Mouse (Mus musculus): ENCODE results near the gene Gsg1l.

Gene Gsg1l

DNA sequence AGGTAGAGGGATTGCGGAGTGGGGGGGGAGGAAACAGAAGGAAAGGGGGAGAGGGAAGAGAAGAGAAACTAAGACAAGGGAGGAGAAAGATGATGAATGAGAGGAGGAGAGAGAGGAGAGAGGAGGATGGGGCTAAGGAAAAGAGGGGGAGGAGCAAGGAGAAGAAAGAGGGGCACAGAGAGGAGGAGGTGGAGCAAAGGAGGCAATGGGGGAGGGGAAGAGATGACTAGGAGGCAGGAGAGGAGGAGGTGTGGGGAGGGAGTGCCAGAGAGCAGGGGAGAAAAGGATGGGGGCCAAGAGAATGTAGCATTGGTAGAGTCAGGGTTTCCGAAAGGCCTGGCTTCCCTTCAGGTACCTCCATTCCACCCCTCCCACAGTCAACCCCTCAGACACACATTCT lies 147.9 kb downstream of the Gsg1l start:
- DNase-seq (ENCODE audit: low read depth) = no peak

DNA sequence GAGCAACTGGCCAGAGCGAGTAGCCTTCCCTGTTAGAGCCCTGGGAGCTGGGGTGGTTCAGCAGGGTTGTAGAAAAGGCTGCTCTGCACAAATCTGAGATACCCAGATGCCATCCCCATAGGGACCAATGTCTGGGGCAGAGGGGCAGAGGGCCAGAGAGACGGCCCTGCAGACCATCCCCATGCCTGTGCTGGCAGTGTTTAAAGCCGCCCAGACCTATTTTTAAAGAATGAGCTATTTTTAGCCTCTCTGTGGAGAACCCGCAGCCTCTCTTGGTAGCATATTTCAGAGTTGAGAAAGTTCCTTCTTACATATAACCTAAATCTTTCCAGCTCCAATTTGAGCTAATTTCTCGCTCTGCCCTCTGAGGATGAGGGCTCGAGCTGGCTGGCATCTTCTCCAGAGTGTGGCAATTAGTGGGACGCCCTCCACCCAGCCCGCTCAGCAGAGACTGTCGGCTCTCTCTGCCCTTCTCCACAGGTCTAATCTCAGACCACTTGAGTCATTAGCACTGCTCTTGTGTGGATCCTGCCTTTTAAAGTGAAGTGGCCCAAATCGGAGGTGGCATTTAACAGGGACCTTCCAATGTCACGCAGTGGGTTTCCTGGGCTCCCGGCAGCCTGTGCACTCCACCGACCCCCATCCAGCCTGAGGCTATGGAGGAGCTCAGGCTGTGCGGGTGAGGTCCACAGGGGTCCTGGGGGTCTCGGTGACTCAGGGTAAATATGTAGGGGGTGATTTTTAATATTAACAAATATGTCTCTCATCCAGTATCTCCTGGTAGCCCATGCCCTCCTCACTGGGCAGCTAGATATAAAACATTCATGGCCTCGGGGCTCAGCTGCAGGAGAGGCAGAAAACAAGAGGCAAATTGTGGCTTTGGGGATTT lies 148.6 kb downstream of the Gsg1l start:
- DNase-seq (ENCODE audit: low read depth) = no peak

DNA sequence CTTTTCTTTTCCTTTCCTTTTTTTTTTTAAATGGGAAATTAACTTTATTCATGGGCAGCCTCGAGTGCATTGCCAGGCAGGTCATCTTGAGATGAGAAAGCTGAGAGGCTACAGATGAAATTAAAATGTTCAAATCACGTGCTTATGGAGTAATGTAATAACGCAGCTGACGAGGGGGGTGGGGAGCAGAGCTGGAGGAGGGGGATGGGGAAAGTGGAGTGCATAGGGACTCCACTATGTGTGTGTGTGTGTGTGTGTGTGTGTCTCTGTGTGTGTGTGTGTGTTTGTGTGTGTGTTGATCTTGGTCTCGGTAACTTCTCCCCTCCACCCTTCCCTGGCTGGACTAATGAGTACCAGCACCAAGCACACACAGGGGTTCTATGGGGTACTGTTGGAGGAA lies 150.6 kb downstream of the Gsg1l start:
- no peak for DNase-seq (ENCODE audit: low read depth)

DNA sequence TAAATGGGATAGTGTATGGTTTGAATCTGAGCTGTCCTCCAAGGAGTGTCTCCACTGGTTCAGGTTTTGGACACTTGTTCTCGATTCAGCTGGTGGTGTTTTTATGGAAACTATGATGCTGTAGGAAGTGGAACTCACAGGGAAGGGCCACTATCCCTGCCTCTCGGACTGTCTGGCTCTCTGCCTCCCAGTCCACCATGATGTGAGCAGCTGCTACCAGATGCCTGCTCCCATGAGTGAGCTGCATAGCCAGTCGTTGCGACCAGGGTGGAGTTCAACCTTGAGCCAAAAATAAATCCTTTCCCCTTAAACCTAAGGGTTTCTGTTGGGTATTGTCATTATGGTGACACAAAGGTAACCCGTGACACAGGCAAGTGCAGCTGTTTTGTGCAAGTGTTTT lies 158.2 kb downstream of the Gsg1l start:
- no peak for DNase-seq (ENCODE audit: low read depth)

DNA sequence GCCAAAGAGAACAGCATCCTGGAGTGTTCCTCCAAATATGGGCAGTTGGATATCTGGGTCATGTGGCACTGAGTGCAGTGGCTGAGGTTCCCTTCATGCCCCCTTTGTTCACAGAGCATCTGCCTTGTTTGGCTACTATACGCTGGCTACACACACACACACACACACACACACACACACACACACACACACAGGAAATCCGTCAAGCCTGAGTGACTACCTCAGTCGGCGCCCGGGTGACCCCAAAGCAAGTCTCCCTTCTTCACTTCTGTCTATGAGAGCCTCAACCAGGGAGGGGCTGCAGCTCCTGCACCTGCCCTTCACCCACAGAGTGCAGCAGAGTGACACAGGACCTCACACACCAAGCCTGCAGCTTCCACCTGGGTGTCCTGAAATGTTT lies 161.4 kb downstream of the Gsg1l start:
- no peak for DNase-seq (ENCODE audit: low read depth)

DNA sequence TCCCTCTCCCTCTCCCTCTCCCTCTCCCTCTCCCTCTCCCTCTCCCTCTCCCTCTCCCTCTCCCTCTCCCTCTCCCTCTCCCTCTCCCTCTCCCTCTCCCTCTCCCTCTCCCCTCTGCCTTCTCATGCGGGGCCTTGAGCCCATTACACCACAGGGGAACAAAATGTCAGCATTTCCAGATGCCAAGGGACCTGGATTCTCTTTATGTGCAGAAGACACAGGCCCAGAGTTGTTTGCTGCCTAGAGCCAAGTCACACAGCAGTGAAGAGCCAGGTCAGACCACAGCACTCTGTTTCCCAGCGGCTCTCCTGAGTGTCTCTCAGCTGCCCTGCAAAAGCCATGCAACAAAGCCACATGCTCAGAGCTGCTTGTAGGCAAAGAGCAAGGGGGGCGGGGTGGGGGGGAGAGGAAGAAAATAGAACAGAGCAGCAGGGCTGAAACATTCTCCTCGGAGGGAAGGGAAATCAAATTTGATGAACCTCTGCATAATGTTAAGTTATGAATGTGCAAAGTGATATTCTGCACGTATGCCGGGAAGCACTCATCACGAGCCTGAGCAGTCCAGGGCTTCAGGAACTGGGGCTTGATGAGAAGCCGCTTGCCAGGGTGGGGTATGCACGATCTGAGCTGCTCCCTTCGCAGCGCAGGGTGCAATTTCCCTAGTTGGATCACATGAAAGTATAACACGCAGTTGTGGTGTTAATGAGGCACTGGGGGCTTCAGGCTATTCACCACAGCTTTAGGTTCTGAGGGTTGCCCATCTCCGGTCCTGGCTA lies 181.6 kb downstream of the Gsg1l start:
- no peak for DNase-seq (ENCODE audit: low read depth)

DNA sequence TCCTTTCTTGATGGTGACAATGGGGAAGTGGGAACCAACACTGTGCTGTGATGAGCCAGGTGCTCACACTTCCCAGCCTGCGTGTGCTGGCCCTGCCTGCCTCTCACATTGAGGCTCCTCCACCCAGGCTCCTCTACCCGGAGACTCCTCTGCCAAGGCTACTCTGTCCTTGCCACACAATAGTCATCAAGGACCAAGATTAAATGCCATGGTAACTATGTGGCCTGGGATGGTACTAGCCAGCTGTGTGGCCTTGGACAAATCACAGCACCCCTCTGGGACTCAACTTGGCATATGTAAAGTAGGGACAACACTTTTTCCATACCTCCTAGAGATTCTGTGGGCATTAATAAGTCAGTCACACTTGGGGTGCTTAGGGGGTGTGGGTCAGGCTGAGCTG lies 182.3 kb downstream of the Gsg1l start:
- no peak for DNase-seq (ENCODE audit: low read depth)

DNA sequence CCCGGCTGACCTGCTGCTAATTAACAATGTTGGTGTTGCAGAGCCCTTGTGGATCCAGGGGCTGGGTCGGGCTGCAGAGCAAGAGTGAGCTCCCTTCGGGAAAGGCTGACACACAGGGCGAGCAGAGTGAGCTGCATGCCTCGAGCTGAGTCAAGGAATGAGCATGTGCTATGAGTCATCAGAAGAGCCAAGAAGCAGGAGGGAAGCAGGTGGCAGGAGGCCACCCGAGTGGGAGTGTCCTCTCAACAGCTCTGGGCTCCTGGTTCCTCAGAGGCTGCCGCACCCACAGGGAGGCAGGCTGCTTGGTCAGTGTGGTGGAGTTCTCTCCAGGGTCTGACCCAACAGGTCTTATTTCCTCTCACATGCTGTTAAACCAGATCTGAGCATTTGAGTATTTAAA lies 183.2 kb downstream of the Gsg1l start:
- DNase-seq (ENCODE audit: low read depth) = peak; percentile 52

DNA sequence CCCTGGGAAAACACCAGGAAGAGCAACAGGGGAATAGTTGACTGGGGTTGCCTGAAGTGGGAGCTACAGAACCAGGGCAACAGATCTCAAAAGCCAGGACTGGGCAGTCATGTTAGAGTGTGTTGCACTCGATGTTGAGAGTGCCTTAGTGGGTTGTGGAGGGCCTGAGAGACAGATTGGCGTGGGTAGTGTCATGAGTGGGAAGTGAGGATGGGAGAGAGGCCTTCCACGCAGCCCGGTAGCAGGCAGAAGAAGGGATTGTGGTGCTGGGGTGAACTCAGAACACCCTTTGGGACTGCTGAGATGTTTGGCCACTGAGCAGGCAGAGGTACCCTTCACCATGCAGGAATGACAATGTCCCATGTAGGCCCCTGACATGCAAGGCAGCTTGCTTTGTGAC lies 185.2 kb downstream of the Gsg1l start:
- DNase-seq (ENCODE audit: low read depth) = no peak

DNA sequence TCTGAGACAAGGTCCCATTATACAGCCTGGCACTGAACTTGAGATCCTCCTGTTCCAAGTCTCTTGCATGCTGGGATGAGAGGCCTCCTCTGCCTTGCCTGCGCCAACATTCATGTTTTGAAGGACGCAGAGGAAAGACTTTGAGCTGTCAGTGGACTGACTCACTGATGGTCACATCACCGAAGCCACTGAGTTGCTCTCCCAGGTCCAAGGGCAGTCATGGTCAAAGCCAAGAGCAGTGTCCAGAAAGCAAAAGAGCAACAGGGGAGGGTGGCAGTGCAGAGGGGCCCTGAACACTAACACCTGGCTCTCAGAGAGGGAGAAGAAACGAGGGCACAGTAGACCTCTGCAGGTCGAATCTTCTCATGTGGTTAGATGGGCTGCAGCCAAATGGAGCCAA lies 188.6 kb downstream of the Gsg1l start:
- DNase-seq (ENCODE audit: low read depth) = no peak

DNA sequence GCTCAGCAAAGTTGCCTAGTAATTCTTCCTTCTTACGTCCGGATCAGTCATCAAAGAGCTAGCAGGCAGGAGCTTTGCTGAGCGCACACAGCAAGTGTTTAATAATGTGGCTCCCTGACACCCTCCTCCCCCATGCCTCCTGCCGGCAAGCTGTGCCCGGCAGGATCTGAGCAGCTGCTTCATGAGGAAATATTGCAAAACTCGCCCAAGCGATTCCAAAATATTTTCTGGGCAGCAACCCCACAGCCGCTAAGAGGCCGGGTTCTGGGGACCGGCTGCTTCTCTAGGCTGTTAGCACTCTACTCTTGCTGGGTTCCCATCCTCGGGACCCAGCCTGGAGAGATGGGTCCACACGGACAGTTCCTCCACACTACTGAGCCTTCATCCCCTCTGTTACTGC lies 193.8 kb downstream of the Gsg1l start:
- no peak for DNase-seq (ENCODE audit: low read depth)

DNA sequence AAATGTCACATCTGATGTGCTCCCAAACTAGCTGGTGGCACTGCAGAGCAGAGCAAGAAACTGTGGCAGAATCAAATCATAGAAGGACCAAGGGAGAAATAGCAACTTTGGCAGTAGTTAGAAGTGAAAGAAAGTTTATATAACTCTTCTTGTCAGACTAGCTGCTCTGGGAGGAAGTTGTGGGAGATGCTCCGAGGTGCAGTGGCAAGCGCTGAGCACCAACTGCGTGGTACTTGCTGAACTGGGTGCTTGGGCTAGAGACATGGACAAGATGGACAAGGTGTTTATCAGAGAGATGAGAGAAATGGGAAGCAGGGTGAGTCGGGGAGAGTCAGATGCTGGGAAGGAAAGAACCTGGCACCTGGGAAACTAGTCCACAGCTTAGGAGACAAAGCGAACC lies 194.4 kb downstream of the Gsg1l start:
- no peak for DNase-seq (ENCODE audit: low read depth)

DNA sequence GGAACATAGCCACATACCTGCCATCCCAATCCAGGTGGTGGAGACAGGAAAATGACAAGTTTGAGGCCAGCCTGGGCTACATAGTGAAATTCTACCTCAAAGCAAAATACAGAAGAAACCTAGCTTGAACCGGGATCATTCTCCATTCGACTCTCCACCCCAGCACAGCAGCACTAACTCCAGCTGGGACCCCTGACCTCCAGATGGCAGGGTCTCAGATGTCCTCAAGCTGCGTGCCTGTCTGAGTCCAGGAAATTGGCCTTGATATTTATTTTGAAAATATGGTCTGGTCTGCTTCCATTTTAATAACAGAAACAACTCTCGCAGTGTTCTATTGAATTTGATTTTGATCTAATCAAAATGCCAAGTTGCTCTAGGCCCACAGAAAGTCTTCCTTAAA lies 195.1 kb downstream of the Gsg1l start:
- DNase-seq (ENCODE audit: low read depth) = no peak

DNA sequence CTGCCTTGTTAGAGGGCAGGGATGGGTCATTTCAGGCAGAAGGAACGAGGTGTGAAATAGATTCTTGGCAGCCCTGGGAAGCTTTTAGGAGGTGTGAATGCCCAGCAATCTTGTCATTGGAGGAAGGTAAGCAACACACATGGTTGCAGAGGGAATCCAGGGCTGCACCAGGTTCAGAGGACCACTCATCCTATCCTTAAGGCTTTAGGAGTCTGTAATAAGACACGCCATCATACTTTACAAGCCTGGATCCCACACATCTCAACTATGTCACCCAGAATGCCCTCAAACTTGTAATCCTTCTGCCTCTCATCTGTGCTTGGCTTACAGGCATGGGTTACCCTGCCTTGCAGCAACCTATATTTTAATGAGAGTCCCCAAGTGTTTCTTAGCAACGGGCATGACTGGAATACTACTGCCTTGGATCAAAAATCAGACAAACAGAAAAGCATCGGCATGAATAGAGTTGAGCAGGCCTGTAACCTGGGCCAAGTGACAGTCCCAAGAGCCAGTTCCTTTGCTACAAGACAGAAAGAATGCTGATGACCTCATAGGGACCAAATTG lies 196.0 kb downstream of the Gsg1l start:
- DNase-seq (ENCODE audit: low read depth) = no peak

DNA sequence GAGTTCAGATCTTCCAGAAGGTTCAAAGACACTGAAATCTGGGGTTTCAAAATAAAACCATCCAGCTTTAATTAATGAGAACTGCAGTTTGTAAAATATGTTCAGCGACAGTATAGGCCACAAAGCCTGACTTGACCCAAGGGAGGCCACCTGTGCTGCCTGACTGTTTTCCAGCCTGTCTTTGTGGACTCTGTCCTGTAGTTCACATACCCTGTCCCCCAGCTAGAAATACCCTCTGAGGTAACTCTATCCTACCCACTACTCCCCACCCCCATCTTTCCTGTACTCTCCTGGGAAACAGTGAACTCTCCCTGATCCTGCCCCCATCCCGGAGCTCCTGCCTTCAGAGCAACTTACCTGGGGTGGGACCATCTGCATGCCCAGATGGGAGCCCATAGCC lies 199.0 kb downstream of the Gsg1l start:
- DNase-seq (ENCODE audit: low read depth) = no peak

DNA sequence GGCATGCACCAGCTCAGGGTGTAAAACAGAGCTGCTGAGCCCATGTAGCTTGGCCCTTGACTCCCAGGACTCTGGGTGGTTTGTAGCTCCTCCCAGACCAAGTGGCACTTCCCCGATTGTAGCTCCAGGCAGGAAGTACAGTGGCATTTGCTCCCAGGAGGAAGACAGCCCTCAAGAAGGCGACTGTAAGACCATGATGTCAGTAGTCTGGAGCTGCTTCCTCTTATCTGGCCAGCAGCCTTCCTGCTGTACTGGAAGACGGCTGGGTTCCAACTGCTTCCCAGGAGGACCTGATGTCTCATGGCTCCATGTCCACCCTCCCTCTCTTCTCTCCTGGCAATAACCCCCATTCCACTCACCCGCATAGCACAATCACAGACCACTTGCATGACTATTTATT lies 204.2 kb downstream of the Gsg1l start:
- peak; percentile 7 for DNase-seq (ENCODE audit: low read depth)

DNA sequence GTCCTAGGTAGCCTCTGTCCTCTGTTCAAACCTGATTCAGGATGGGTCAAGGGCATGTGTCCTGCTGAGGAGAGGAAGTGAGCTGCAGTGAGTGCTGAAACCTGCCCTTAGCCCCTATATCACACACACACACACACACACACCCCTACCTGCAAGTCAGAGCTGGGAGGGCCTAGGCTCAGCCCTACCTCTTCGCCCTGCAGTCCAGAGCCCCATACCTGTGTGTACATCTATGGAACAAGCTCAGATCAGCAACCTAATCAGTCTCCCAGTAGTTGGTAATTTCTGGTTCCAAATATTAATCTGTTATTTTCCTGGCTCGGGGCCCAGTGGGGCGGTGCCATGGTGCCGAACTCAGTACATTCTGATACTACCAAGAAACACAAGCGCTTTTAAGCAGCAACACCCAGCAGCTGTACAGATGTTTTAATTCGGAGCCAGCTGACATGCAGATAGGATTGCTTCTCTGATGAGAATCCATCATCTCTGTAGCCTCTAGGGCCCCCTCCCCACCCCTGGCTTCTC lies 208.2 kb downstream of the Gsg1l start:
- DNase-seq (ENCODE audit: low read depth) = no peak

DNA sequence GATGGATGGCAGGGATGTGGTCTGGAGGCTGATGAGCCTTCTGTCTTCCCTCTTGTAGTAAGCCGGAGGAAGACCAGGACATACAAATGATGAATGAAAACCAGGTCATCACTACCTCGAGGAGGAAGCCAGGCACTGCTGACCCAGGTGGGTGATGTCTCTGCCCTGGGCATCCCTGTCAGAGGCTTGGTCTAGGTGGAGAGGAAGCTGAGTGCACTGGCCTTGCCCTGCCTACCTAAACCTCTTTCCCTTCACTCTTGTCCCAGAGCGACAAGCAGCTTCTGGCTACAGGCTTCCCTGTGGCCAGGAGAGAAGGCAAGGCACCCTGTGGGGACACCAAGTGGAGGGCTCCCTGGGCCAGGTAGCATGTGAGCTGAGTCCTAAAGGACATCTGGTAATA lies 209.3 kb downstream of the Gsg1l start:
- DNase-seq (ENCODE audit: low read depth) = no peak

DNA sequence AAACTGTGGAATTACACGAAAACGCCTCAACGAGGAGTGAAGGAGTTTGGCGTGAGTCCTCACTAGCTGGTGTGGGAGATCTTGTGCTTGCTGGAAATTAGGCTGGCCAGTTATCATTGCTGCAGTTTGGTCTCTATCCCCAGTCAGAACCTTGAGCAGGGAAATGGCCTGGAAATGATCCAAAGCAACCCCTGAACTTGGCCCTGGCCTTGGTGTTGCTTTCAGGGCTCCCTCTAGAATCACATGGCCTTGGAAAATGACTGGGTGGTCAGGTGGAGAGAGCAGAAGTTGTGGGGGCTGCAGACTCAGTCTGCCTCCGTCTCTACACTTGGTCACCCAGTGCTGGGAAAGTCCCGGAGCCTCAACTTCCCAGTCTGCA lies 210.0 kb downstream of the Gsg1l start:
- DNase-seq (ENCODE audit: low read depth) = no peak

DNA sequence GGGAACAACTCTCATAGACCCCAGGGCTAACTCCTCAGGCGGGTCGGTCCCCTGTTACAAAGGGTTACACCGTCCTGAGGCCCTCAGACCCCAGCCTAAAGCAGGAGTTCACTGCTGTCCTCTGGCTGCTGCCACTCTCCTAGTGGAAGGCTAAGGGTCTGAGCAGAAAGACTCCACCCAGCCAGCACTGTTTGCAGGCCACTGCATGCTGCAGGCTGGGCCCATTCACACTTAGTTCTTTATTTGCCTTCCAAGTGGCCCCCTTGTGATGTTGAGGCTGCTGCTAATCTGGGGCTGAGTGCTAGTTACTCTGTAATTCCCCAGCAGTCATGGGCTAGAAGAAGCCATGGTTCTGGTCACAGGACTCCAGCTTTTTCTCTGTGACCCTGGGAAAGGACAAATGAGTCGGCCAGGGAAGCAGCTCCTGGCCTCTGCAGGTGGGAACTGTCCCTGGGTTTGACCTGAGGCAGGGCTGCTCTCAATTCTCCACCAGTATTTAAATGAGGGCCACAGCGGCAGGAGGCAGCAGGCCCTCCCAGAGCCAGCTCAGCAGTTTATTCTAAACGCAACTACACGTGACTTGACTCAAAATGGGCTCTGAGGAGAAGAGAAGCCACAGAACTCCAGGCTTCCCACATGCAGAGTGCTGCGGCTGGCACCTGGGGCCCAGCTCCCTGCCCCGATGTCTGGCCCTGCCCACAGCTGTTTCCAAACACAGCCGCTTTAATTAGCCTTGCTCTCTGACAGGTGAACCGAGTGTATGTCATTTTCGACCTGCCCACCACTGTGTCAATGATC lies 210.6 kb downstream of the Gsg1l start:
- no peak for DNase-seq (ENCODE audit: low read depth)

DNA sequence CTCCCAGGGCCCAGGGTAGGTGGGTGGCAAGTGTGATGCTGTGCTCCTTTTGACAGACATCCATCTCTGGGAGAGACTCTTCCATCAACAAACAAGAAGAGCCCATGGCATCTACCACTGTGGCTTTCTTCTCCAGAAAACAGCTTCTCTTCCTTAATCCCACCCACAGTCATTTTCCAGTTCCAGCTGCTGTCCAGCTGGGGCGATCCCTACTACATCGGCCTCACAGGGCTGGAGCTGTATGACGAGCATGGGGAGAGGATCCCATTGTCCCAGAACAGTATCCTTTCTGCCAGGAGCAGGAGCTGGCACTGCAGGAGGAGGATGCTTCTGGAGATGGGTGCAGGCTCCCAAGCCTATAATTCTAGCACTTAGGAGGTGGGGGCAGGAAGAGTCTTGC lies 213.6 kb downstream of the Gsg1l start:
- DNase-seq (ENCODE audit: low read depth) = no peak

DNA sequence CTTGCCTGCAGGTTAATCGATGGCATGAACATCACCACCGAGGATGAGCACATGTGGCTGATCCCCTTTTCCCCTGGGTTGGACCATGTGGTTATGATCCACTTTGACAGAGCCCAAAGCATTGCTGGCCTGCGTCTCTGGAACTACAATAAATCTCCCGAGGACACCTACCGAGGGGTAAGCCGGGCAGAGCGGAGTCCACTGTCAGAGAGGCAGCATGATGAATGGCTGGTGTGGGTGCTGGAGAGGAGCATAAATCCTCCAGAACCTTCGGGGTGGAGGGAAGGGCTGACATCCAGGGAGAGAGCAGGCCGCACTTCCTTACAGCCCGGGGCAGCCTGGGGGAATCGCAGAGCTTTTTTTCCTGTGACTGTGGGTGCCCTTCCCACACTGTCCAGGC lies 217.0 kb downstream of the Gsg1l start:
- DNase-seq (ENCODE audit: low read depth) = no peak

Measured in 416B (cell line).